Mouse (Mus musculus): Measurements from ENCODE around the gene Sash1. TPM values are rescaled to one million over a fixed set of nuclear protein-coding genes. Genes with fewer than 3 reads are reported as not detected.

Sash1 gene
- polyA plus RNA-seq, 1 experiment, result 1.9 TPM

DNA sequence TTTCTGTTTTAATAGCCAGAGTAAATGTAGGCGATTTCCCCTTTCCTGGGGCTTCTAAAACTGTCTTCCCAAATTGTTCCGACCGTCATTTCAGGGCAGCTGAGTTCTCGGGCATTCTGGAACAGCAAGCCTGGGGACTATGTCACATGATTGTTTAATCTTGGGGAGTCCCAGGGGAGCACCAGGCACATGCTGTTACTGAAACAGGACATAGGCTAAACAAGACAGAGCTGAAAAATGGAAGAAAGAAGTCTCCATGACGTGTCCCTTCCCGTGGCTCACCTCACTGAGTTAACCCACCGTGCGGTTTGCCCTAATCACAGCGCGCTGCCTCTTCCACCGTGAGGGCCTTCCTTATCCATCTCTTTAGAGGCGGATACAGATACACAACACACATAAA lies 123.1 kb downstream of the Sash1 start:
- H3K36me3 ChIP-seq (ENCODE audit: control insufficient read depth, insufficient read depth), result no peaks in the 10 kb centered on the region
- no peak for TF ChIP-seq USF1 (IDR thresholded peaks at IDR 0.05; ENCODE audit: low read depth)
- no peak for TF ChIP-seq CEBPB (IDR thresholded peaks at IDR 0.05; ENCODE audit: low read depth)
- no peak for TF ChIP-seq MYOD1 (IDR thresholded peaks at IDR 0.05; ENCODE audit: control insufficient read depth, insufficient read length, low read depth)
- TF ChIP-seq FOSL1 (IDR thresholded peaks at IDR 0.05; ENCODE audit: insufficient read depth, low read length, poor library complexity, severe bottlenecking), result no peak
- no peak for TF ChIP-seq MAX (IDR thresholded peaks at IDR 0.05)
- TF ChIP-seq MYOG (IDR thresholded peaks at IDR 0.05; ENCODE audit: control insufficient read depth, extremely low read depth, insufficient read length), result no peak
- no peak for TF ChIP-seq CTCF (IDR thresholded peaks at IDR 0.05; ENCODE audit: control insufficient read depth, insufficient read depth, insufficient read length)
- H3K79me3 ChIP-seq (ENCODE audit: low read depth), result no peaks in the 10 kb centered on the region
- H3K27me3 ChIP-seq (ENCODE audit: control insufficient read depth, insufficient read depth, insufficient read length), result no peaks in the 10 kb centered on the region
- H3K4me3 ChIP-seq (ENCODE audit: insufficient read depth, poor library complexity, severe bottlenecking), result no peak overlapping the region
- no peak overlapping the region for H3ac ChIP-seq (ENCODE audit: control insufficient read depth, insufficient read length, low read depth)
- no peaks in the 10 kb centered on the region for H3K79me2 ChIP-seq (ENCODE audit: control insufficient read depth, insufficient read depth)

GRCm38 (mm10) chr10:8762209-8762701 lies 123.6 kb downstream of the Sash1 start:
- peak overlapping the region; percentile 12 for H3K4me3 ChIP-seq (ENCODE audit: insufficient read depth, poor library complexity, severe bottlenecking)
- no peaks in the 10 kb centered on the region for H3K27me3 ChIP-seq (ENCODE audit: control insufficient read depth, insufficient read depth, insufficient read length)
- peak overlapping the region; percentile 6 for H3ac ChIP-seq (ENCODE audit: control insufficient read depth, insufficient read length, low read depth)
- H3K79me2 ChIP-seq (ENCODE audit: control insufficient read depth, insufficient read depth), result no peaks in the 10 kb centered on the region
- no peak for TF ChIP-seq USF1 (IDR thresholded peaks at IDR 0.05; ENCODE audit: low read depth)
- no peak for TF ChIP-seq MAX (IDR thresholded peaks at IDR 0.05)
- no peak for TF ChIP-seq CEBPB (IDR thresholded peaks at IDR 0.05; ENCODE audit: low read depth)
- no peak for TF ChIP-seq CTCF (IDR thresholded peaks at IDR 0.05; ENCODE audit: control insufficient read depth, insufficient read depth, insufficient read length)
- no peak for TF ChIP-seq MYOD1 (IDR thresholded peaks at IDR 0.05; ENCODE audit: control insufficient read depth, insufficient read length, low read depth)
- no peak for TF ChIP-seq MYOG (IDR thresholded peaks at IDR 0.05; ENCODE audit: control insufficient read depth, extremely low read depth, insufficient read length)
- TF ChIP-seq FOSL1 (IDR thresholded peaks at IDR 0.05; ENCODE audit: insufficient read depth, low read length, poor library complexity, severe bottlenecking), result no peak
- no peaks in the 10 kb centered on the region for H3K79me3 ChIP-seq (ENCODE audit: low read depth)
- H3K36me3 ChIP-seq (ENCODE audit: control insufficient read depth, insufficient read depth), result no peaks in the 10 kb centered on the region

DNA sequence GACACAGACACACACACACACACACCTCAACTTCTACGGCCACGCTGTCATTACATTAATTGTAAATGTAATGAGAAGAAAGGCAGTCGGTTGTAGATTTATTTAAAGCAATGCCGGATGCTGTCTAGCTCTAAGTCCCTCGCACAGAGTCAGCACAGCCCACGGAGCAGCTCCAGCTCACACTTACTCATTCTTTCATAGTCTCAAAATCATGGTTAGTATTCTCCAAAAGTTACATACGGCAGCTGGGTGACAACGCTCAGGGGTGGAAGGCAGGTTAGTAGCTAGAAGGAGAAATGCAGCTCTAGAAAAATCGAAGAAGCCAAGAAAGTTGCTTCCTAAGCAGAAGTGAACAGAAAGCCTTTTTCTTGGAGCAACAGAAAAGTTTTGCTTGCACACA lies 124.2 kb downstream of the Sash1 start:
- Histone ChIP-seq H3K4me3 (ENCODE audit: insufficient read depth, poor library complexity, severe bottlenecking) (peak overlapping the region; percentile 6), H3K79me3 (ENCODE audit: low read depth) (no peaks in the 10 kb centered on the region), H3ac (ENCODE audit: control insufficient read depth, insufficient read length, low read depth) (no peak overlapping the region), H3K79me2 (ENCODE audit: control insufficient read depth, insufficient read depth) (no peaks in the 10 kb centered on the region), H3K36me3 (ENCODE audit: control insufficient read depth, insufficient read depth) (no peaks in the 10 kb centered on the region), H3K27me3 (ENCODE audit: control insufficient read depth, insufficient read depth, insufficient read length) (no peaks in the 10 kb centered on the region)
- no peak for TF ChIP-seq MYOG (IDR thresholded peaks at IDR 0.05; ENCODE audit: control insufficient read depth, extremely low read depth, insufficient read length)
- TF ChIP-seq CEBPB (IDR thresholded peaks at IDR 0.05; ENCODE audit: low read depth), result no peak
- TF ChIP-seq USF1 (IDR thresholded peaks at IDR 0.05; ENCODE audit: low read depth), result no peak
- TF ChIP-seq MYOD1 (IDR thresholded peaks at IDR 0.05; ENCODE audit: control insufficient read depth, insufficient read length, low read depth), result no peak
- no peak for TF ChIP-seq MAX (IDR thresholded peaks at IDR 0.05)
- no peak for TF ChIP-seq CTCF (IDR thresholded peaks at IDR 0.05; ENCODE audit: control insufficient read depth, insufficient read depth, insufficient read length)
- no peak for TF ChIP-seq FOSL1 (IDR thresholded peaks at IDR 0.05; ENCODE audit: insufficient read depth, low read length, poor library complexity, severe bottlenecking)

DNA sequence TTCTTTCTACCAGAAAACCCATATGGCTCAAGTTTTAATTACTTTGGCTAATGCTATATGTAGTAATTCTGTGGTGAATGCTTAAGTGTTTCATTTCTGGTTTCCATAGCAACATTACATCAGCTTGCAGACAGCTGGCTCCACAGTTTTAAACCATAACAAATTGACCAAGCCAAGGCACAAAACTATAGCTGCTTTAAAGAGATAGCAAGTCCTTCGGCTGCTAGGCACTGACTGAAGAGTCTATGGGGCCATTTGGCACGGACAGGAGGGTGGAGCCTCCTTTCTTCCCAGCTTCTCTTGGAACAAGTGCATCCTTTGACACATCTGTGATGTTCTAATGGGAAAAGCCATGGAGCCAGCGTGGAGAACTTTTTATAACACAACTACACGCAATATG lies 125.3 kb downstream of the Sash1 start:
- no peaks in the 10 kb centered on the region for H3K36me3 ChIP-seq (ENCODE audit: control insufficient read depth, insufficient read depth)
- no peaks in the 10 kb centered on the region for H3K27me3 ChIP-seq (ENCODE audit: control insufficient read depth, insufficient read depth, insufficient read length)
- no peaks in the 10 kb centered on the region for H3K79me3 ChIP-seq (ENCODE audit: low read depth)
- H3ac ChIP-seq (ENCODE audit: control insufficient read depth, insufficient read length, low read depth), result no peak overlapping the region
- H3K4me3 ChIP-seq (ENCODE audit: insufficient read depth, poor library complexity, severe bottlenecking), result no peak overlapping the region
- H3K79me2 ChIP-seq (ENCODE audit: control insufficient read depth, insufficient read depth), result no peaks in the 10 kb centered on the region
- peak; percentile 23 for TF ChIP-seq MYOD1 (IDR thresholded peaks at IDR 0.05; ENCODE audit: control insufficient read depth, insufficient read length, low read depth)
- no peak for TF ChIP-seq USF1 (IDR thresholded peaks at IDR 0.05; ENCODE audit: low read depth)

GRCm38 (mm10) chr10:8759228-8759627 lies 126.6 kb downstream of the Sash1 start:
- H3ac ChIP-seq (ENCODE audit: control insufficient read depth, insufficient read length, low read depth), result no peak overlapping the region
- no peak overlapping the region for H3K4me3 ChIP-seq (ENCODE audit: insufficient read depth, poor library complexity, severe bottlenecking)
- no peaks in the 10 kb centered on the region for H3K27me3 ChIP-seq (ENCODE audit: control insufficient read depth, insufficient read depth, insufficient read length)
- TF ChIP-seq MYOG (IDR thresholded peaks at IDR 0.05; ENCODE audit: control insufficient read depth, extremely low read depth, insufficient read length) (no peak), FOSL1 (IDR thresholded peaks at IDR 0.05; ENCODE audit: insufficient read depth, low read length, poor library complexity, severe bottlenecking) (no peak), CEBPB (IDR thresholded peaks at IDR 0.05; ENCODE audit: low read depth) (no peak), MAX (IDR thresholded peaks at IDR 0.05) (no peak)
- H3K79me3 ChIP-seq (ENCODE audit: low read depth), result no peaks in the 10 kb centered on the region
- no peaks in the 10 kb centered on the region for H3K79me2 ChIP-seq (ENCODE audit: control insufficient read depth, insufficient read depth)
- no peaks in the 10 kb centered on the region for H3K36me3 ChIP-seq (ENCODE audit: control insufficient read depth, insufficient read depth)

GRCm38 (mm10) chr10:8757429-8757931 lies 128.4 kb downstream of the Sash1 start:
- H3ac ChIP-seq (ENCODE audit: control insufficient read depth, insufficient read length, low read depth), result no peak overlapping the region
- H3K36me3 ChIP-seq (ENCODE audit: control insufficient read depth, insufficient read depth), result no peaks in the 10 kb centered on the region
- no peak for TF ChIP-seq MAX (IDR thresholded peaks at IDR 0.05)
- TF ChIP-seq USF1 (IDR thresholded peaks at IDR 0.05; ENCODE audit: low read depth), result no peak
- TF ChIP-seq CTCF (IDR thresholded peaks at IDR 0.05; ENCODE audit: control insufficient read depth, insufficient read depth, insufficient read length), result no peak
- no peak for TF ChIP-seq FOSL1 (IDR thresholded peaks at IDR 0.05; ENCODE audit: insufficient read depth, low read length, poor library complexity, severe bottlenecking)
- no peaks in the 10 kb centered on the region for H3K79me3 ChIP-seq (ENCODE audit: low read depth)
- H3K79me2 ChIP-seq (ENCODE audit: control insufficient read depth, insufficient read depth), result no peaks in the 10 kb centered on the region
- no peak overlapping the region for H3K4me3 ChIP-seq (ENCODE audit: insufficient read depth, poor library complexity, severe bottlenecking)
- H3K27me3 ChIP-seq (ENCODE audit: control insufficient read depth, insufficient read depth, insufficient read length), result no peaks in the 10 kb centered on the region

Data from C2C12 (cell line).